Mouse (Mus musculus) left cerebral cortex, postnatal 25 days (tissue): Measurements from ENCODE around the gene Gm9733. TPM values are rescaled to one million over a fixed set of nuclear protein-coding genes. Genes with fewer than 3 reads are reported as not detected.
A peak's percentile ranks its signal among the peaks of the same experiment; 100 is the strongest.
"Not testable (repeated sequence)": the region's sequence is repeated elsewhere in the genome, so short reads cannot be mapped to it uniquely, and the experiment has no call there.

Experiments used
- DNase-seq, 2 experiments: peaks; one replicate each; pipeline ENCODE4 v3.0.0; 2022; ENCODE audit warnings: low spot score in 2 of 2, mixed read lengths in 1 of 2
- intact Hi-C: fragments of 180-260 bp; cut with DNase I; formaldehyde crosslinking; loops from one replicate; pipeline ENCODE4 v1.15.1; 2025
- total RNA-seq, 2 experiments: library from RNA; stranded (reverse); gene quantifications; 2 replicates each; pipeline ENCODE4 v1.2.3; 2021

Gm9733 gene
- total RNA-seq: not detected

GRCm38 (mm10) chr3:15332063-15332462 is at the start of gene Gm9733:
TSS of gene Gm9733 (minus strand) at chr3:15332302.
- DNase-seq: no peak
- intact Hi-C loops: no loop called here

- DNase-seq, intact Hi-C loops: not testable (repeated sequence)
Observed at GRCm38 (mm10) chr3:15355690-15356089, 23.6 kb upstream of the Gm9733 start.

GRCm38 (mm10) chr3:15350318-15350717 is 18.2 kb upstream of the Gm9733 start:
- intact Hi-C loops, DNase-seq: not testable (repeated sequence)

- DNase-seq, intact Hi-C loops: not testable (repeated sequence)
Observed at GRCm38 (mm10) chr3:15345606-15346005, 13.5 kb upstream of the Gm9733 start.

GRCm38 (mm10) chr3:15340287-15340686 is 8.2 kb upstream of the Gm9733 start:
- DNase-seq: no peak
- intact Hi-C loops: no loop called here

- no peak for DNase-seq
- intact Hi-C loops: no loop called here
Observed at GRCm38 (mm10) chr3:15334182-15334581, 2.1 kb upstream of the Gm9733 start.

- DNase-seq: no peak
- intact Hi-C loops: no loop called here
Observed at GRCm38 (mm10) chr3:15331545-15331944, 557 bp downstream of the Gm9733 start.

- no peak for DNase-seq
- intact Hi-C loops: loop anchor here (2.0 to 5.0 kb wide), 2 partner anchors 129 to 553 kb away; no protein-coding TSS in a partner anchor
Observed at GRCm38 (mm10) chr3:15329549-15329948, 2.6 kb downstream of the Gm9733 start.

GRCm38 (mm10) chr3:15284424-15285328 is 47.4 kb downstream of the Gm9733 start:
- DNase-seq: no peak
- intact Hi-C loops: no loop called here

- intact Hi-C loops: no loop called here
- no peak for DNase-seq
Observed at GRCm38 (mm10) chr3:15275899-15276526, 56.1 kb downstream of the Gm9733 start.

- DNase-seq: peak; percentile 22 to 28
- intact Hi-C loops: loop anchor here (1.0 kb wide), 1 partner anchor 779 kb away; no protein-coding TSS in a partner anchor
Observed at GRCm38 (mm10) chr3:15264450-15264849, 67.7 kb downstream of the Gm9733 start.

- no peak for DNase-seq
- intact Hi-C loops: no loop called here
Observed at GRCm38 (mm10) chr3:15255726-15256125, 76.4 kb downstream of the Gm9733 start.

Other genes starting within 250 kb of the Gm9733 start
- not detected for gene Sirpb1a, start 94.2 kb upstream of the Gm9733 start, total RNA-seq
- gene Sirpb1b, start 242.8 kb upstream of the Gm9733 start, total RNA-seq: not detected